Mouse (Mus musculus) neural tube, embryonic 13.5 days (tissue): ENCODE measurements around the gene Ubl4a. TPM values are rescaled to one million over a fixed set of nuclear protein-coding genes. Genes with fewer than 3 reads are reported as not detected.
"Not testable (repeated sequence)": the region's sequence is repeated elsewhere in the genome, so short reads cannot be mapped to it uniquely, and the experiment has no call there.

ENCODE experiments used
- ATAC-seq: fragments of 200-750 bp; cut with Nextera tagmentation; 2 replicates; pipeline ENCODE4 v1.8.0; 2017; ENCODE audit warnings: low read depth, mild to moderate bottlenecking, moderate TSS enrichment, moderate library complexity
- H3K27ac ChIP-seq: fragments of 300-500 bp; sonication (generic); replicated peaks from 2 replicates; pipeline ENCODE4 v1.5.1; 2015; ENCODE audit warnings: moderate library complexity, mild to moderate bottlenecking, inconsistent platforms
- H3K27me3 ChIP-seq: fragments of 300-500 bp; sonication (generic); 2 replicates; pipeline ENCODE4 v1.6.1; 2015; ENCODE audit warnings: mild to moderate bottlenecking, inconsistent platforms
- H3K36me3 ChIP-seq: fragments of 300-500 bp; sonication (generic); 2 replicates; pipeline ENCODE4 v1.6.1; 2015; ENCODE audit warnings: mild to moderate bottlenecking, inconsistent platforms
- H3K4me1 ChIP-seq: fragments of 300-500 bp; sonication (generic); replicated peaks from 2 replicates; pipeline ENCODE4 v1.6.1; 2015; ENCODE audit warnings: inconsistent platforms
- H3K4me2 ChIP-seq: fragments of 300-500 bp; sonication (generic); 2 replicates; pipeline ENCODE4 v1.6.1; 2015; ENCODE audit warnings: inconsistent platforms, mild to moderate bottlenecking, moderate library complexity
- H3K4me3 ChIP-seq: fragments of 300-500 bp; sonication (generic); 2 replicates; pipeline ENCODE4 v1.5.1; 2015; ENCODE audit warnings: mild to moderate bottlenecking, inconsistent platforms
- H3K9ac ChIP-seq: fragments of 300-500 bp; sonication (generic); 2 replicates; pipeline ENCODE4 v1.6.1; 2015; ENCODE audit warnings: moderate library complexity, mild to moderate bottlenecking, inconsistent platforms
- H3K9me3 ChIP-seq: fragments of 300-500 bp; sonication (generic); 2 replicates; pipeline ENCODE4 v1.6.1; 2016; ENCODE audit warnings: inconsistent platforms
- WGBS: fragments of 180-500 bp; shearing (Covaris S2); methylation state at CpG from one replicate; pipeline ENCODE4 v1.1.7; 2015; 5-methylcytosine and 5-hydroxymethylcytosine counted together
- polyA plus RNA-seq: library from polyadenylated mRNA; unstranded; fragments of >200 nt; fragmentation: Nextera tagmentation; extraction: Ambion mirVana; gene quantifications from 2 replicates; pipeline ENCODE4 v1.2.1, GENCODE M21; 2015

Ubl4a gene
- polyA plus RNA-seq, result 63.6 and 66.3 TPM in 2 replicates

GRCm38 (mm10) chrX:74372888-74373549 lies at the start of gene Ubl4a, which contains the start of gene Slc10a3:
Gene Ubl4a, minus strand, starts transcription at chrX:74373218.
Gene Slc10a3, minus strand, starts transcription at chrX:74373349.
- Histone ChIP-seq H3K9me3 (no peaks in the 10 kb centered on the region), H3K4me2 (peak within 1 kb of the TSS; percentile 62), H3K27me3 (no peaks in the 10 kb centered on the region), H3K9ac (peak within 1 kb of the TSS; percentile 67), H3K27ac (no peak within 1 kb of the TSS), H3K4me3 (peak within 1 kb of the TSS; percentile 45), H3K4me1 (peaks cover 7% of the 10 kb centered on the region; the same call in 1 of the 2 replicates), H3K36me3 (0 out of 2 replicates have a peak, but pooled peaks cover 6% of the 10 kb centered on the region)
- 24% methylated on average over 32 of the region's 32 CpGs for WGBS
- ATAC-seq, result peak; percentile 88

GRCm38 (mm10) chrX:74413377-74413776 lies 40.4 kb upstream of the Ubl4a start:
- Histone ChIP-seq H3K4me2 (no peak overlapping the region), H3K27me3 (no peaks in the 10 kb centered on the region), H3K27ac (no peak overlapping the region), H3K9me3 (no peaks in the 10 kb centered on the region), H3K4me1 (no peaks in the 10 kb centered on the region), H3K9ac (no peak overlapping the region), H3K4me3 (no peak overlapping the region), H3K36me3 (peaks cover 12% of the 10 kb centered on the region; the same call in 1 of the 2 replicates)
- peak; percentile 77; the same call in 1 of the 2 replicates for ATAC-seq

GRCm38 (mm10) chrX:74408340-74408739 lies 35.3 kb upstream of the Ubl4a start:
- H3K36me3 ChIP-seq, result peaks cover 8% of the 10 kb centered on the region; the same call in 1 of the 2 replicates
- no peak overlapping the region for H3K4me2 ChIP-seq
- ATAC-seq, result no peak
- H3K27me3 ChIP-seq, result no peaks in the 10 kb centered on the region
- H3K4me3 ChIP-seq, result no peak overlapping the region
- H3K4me1 ChIP-seq, result no peaks in the 10 kb centered on the region
- WGBS, result 39% methylated on average over 2 of the region's 2 CpGs
- no peak overlapping the region for H3K9ac ChIP-seq
- no peak overlapping the region for H3K27ac ChIP-seq
- H3K9me3 ChIP-seq, result no peaks in the 10 kb centered on the region

GRCm38 (mm10) chrX:74400136-74400535 lies 27.1 kb upstream of the Ubl4a start:
- H3K4me3 ChIP-seq, result no peak overlapping the region
- ATAC-seq, result no peak
- no peaks in the 10 kb centered on the region for H3K9me3 ChIP-seq
- no peaks in the 10 kb centered on the region for H3K4me1 ChIP-seq
- H3K9ac ChIP-seq, result no peak overlapping the region
- H3K4me2 ChIP-seq, result no peak overlapping the region
- H3K27ac ChIP-seq, result no peak overlapping the region
- H3K36me3 ChIP-seq, result no peaks in the 10 kb centered on the region
- no peaks in the 10 kb centered on the region for H3K27me3 ChIP-seq
- WGBS, result 84% methylated on average over 3 of the region's 3 CpGs

GRCm38 (mm10) chrX:74392535-74393443 lies 19.8 kb upstream of the Ubl4a start, which contains the start of the genes Fam3a and Ikbkg:
Gene Fam3a, minus strand, starts transcription at chrX:74393272.
Gene Ikbkg, plus strand, starts transcription at chrX:74393290.
- Histone ChIP-seq H3K4me3 (peak within 1 kb of the TSS; percentile 51), H3K36me3 (no peaks in the 10 kb centered on the region), H3K4me2 (peak within 1 kb of the TSS; percentile 64), H3K9ac (peak within 1 kb of the TSS; percentile 79), H3K9me3 (no peaks in the 10 kb centered on the region), H3K27me3 (no peaks in the 10 kb centered on the region), H3K4me1 (peaks cover 16% of the 10 kb centered on the region; the same call in 1 of the 2 replicates), H3K27ac (peak within 1 kb of the TSS; percentile 88)
- 22% methylated on average over 30 of the region's 30 CpGs for WGBS
- peak; percentile 100 for ATAC-seq

GRCm38 (mm10) chrX:74388153-74388552 lies 15.1 kb upstream of the Ubl4a start:
- Histone ChIP-seq H3K9ac (no peak overlapping the region), H3K4me2 (no peak overlapping the region), H3K36me3 (0 out of 2 replicates have a peak, but pooled peaks cover 17% of the 10 kb centered on the region), H3K27ac (no peak overlapping the region), H3K4me3 (no peak overlapping the region), H3K4me1 (peaks cover 12% of the 10 kb centered on the region; the same call in 1 of the 2 replicates), H3K9me3 (no peaks in the 10 kb centered on the region), H3K27me3 (no peaks in the 10 kb centered on the region)
- no peak for ATAC-seq

- no peak for ATAC-seq
- no peaks in the 10 kb centered on the region for H3K9me3 ChIP-seq
- 90% methylated on average over 2 of the region's 2 CpGs for WGBS
- H3K36me3 ChIP-seq, result 0 out of 2 replicates have a peak, but pooled peaks cover 17% of the 10 kb centered on the region
- H3K4me1 ChIP-seq, result no peaks in the 10 kb centered on the region
- H3K27ac ChIP-seq, result no peak overlapping the region
- H3K4me3 ChIP-seq, result no peak overlapping the region
- H3K27me3 ChIP-seq, result no peaks in the 10 kb centered on the region
- no peak overlapping the region for H3K9ac ChIP-seq
- no peak overlapping the region for H3K4me2 ChIP-seq
These were observed 11.4 kb upstream of the Ubl4a start for GRCm38 (mm10) chrX:74384451-74384850.

- peaks cover 19% of the 10 kb centered on the region for H3K4me1 ChIP-seq
- H3K9ac ChIP-seq, result peak overlapping the region; percentile 86
- H3K36me3 ChIP-seq, result 0 out of 2 replicates have a peak, but pooled peaks cover 6% of the 10 kb centered on the region
- H3K4me3 ChIP-seq, result peak overlapping the region; percentile 58
- ATAC-seq, result peak; percentile 84
- no peaks in the 10 kb centered on the region for H3K27me3 ChIP-seq
- peak overlapping the region; percentile 83 for H3K27ac ChIP-seq
- 17% methylated on average over 32 of the region's 49 CpGs for WGBS
- H3K9me3 ChIP-seq, result no peaks in the 10 kb centered on the region
- H3K4me2 ChIP-seq, result peak overlapping the region; percentile 67
These were observed 4.7 kb downstream of the Ubl4a start for GRCm38 (mm10) chrX:74368209-74368909.

GRCm38 (mm10) chrX:74367512-74367911 lies 5.5 kb downstream of the Ubl4a start:
- H3K36me3 ChIP-seq, result 0 out of 2 replicates have a peak, but pooled peaks cover 6% of the 10 kb centered on the region
- 73% methylated on average over 10 of the region's 10 CpGs for WGBS
- peaks cover 16% of the 10 kb centered on the region for H3K4me1 ChIP-seq
- H3K27me3 ChIP-seq, result no peaks in the 10 kb centered on the region
- H3K27ac ChIP-seq, result no peak overlapping the region
- 0 out of 2 replicates have a peak, but pooled peaks have one; percentile 11 for ATAC-seq
- no peaks in the 10 kb centered on the region for H3K9me3 ChIP-seq
- peak overlapping the region; percentile 67 for H3K4me2 ChIP-seq
- H3K4me3 ChIP-seq, result peak overlapping the region; percentile 58
- H3K9ac ChIP-seq, result peak overlapping the region; percentile 86

GRCm38 (mm10) chrX:74359171-74359570 lies 13.8 kb downstream of the Ubl4a start:
- Histone ChIP-seq H3K9me3 (no peaks in the 10 kb centered on the region), H3K4me2 (no peak overlapping the region), H3K4me3 (no peak overlapping the region), H3K4me1 (no peaks in the 10 kb centered on the region), H3K36me3 (no peaks in the 10 kb centered on the region), H3K27me3 (no peaks in the 10 kb centered on the region), H3K9ac (no peak overlapping the region), H3K27ac (no peak overlapping the region)
- no peak for ATAC-seq
- WGBS, result 54% methylated on average over 11 of the region's 11 CpGs

- ATAC-seq, result not testable (repeated sequence)
- 82% methylated on average over 3 of the region's 3 CpGs for WGBS
These were observed 15.9 kb downstream of the Ubl4a start for GRCm38 (mm10) chrX:74357069-74357468.

More at GRCm38 (mm10) chrX:74357069-74357468, 15.9 kb downstream of the Ubl4a start:
- H3K36me3 ChIP-seq, H3K9ac ChIP-seq, H3K4me3 ChIP-seq, H3K27me3 ChIP-seq, H3K27ac ChIP-seq, H3K4me2 ChIP-seq, H3K4me1 ChIP-seq, H3K9me3 ChIP-seq: not testable (repeated sequence)
